Mouse (Mus musculus) forebrain, postnatal 0 days (tissue): ENCODE results near the gene Phf14. TPM values are rescaled to one million over a fixed set of nuclear protein-coding genes. Genes with fewer than 3 reads are reported as not detected.

Experiments
- ATAC-seq: fragments of 200-750 bp; cut with Nextera tagmentation; 2 replicates; pipeline ENCODE4 v1.8.0; 2017; ENCODE audit warnings: mild to moderate bottlenecking, moderate library complexity
- DNase-seq: peaks from one replicate; pipeline ENCODE4 v3.0.0-alpha.2; 2015
- H3K27ac ChIP-seq: fragments of 300-500 bp; sonication (generic); 2 replicates; pipeline ENCODE4 v1.5.1; 2014; ENCODE audit warnings: low read depth, mild to moderate bottlenecking, antibody characterized with exemption, low read length, moderate library complexity, mixed read lengths
- H3K27me3 ChIP-seq: fragments of 300-500 bp; sonication (generic); 2 replicates; pipeline ENCODE4 v1.6.1; 2014; ENCODE audit warnings: mild to moderate bottlenecking, low read length, mixed read lengths; ENCODE audit not compliant: insufficient read depth
- H3K36me3 ChIP-seq: fragments of 300-500 bp; sonication (generic); 2 replicates; pipeline ENCODE4 v1.6.1; 2014; ENCODE audit warnings: mild to moderate bottlenecking, moderate library complexity; ENCODE audit not compliant: insufficient read depth
- H3K4me1 ChIP-seq: fragments of 300-500 bp; sonication (generic); 2 replicates; pipeline ENCODE4 v1.6.1; 2014; ENCODE audit warnings: antibody characterized with exemption; ENCODE audit not compliant: insufficient read depth
- H3K4me2 ChIP-seq: fragments of 300-500 bp; sonication (generic); 2 replicates; pipeline ENCODE4 v1.6.1; 2014; ENCODE audit warnings: low read depth, mild to moderate bottlenecking, moderate library complexity
- H3K4me3 ChIP-seq: fragments of 300-500 bp; sonication (generic); 2 replicates; pipeline ENCODE4 v1.5.1; 2014; ENCODE audit warnings: low read depth, low read length, mixed read lengths
- H3K9ac ChIP-seq: fragments of 300-500 bp; sonication (generic); 2 replicates; pipeline ENCODE4 v1.6.1; 2014; ENCODE audit warnings: mild to moderate bottlenecking
- H3K9me3 ChIP-seq: fragments of 300-500 bp; sonication (generic); 2 replicates; pipeline ENCODE4 v1.6.1; 2016; ENCODE audit warnings: low read length
- CTCF ChIP-seq: sonication (generic); IDR thresholded peaks from 2 replicates; pipeline ENCODE4 v1.5.1; 2016; ENCODE audit warnings: antibody characterized with exemption, control low read depth, low read depth
- WGBS: fragments of 180-500 bp; shearing (Covaris S2); extraction: QIAGEN DNeasy Blood & Tissue Kit; methylation state at CpG from one replicate; pipeline ENCODE4 v1.1.7; 2014; 5-methylcytosine and 5-hydroxymethylcytosine counted together
- polyA plus RNA-seq: library from polyadenylated mRNA; unstranded; fragments of >200 nt; fragmentation: Nextera tagmentation; extraction: Ambion mirVana; gene quantifications from 2 replicates; pipeline ENCODE4 v1.2.1, GENCODE M21; 2015
- total RNA-seq: library from RNA; depleted of rRNA; stranded (reverse); fragments of >200 nt; gene quantifications from 2 replicates; pipeline ENCODE4 v1.2.3, GENCODE M21; 2014

Phf14 gene
- total and polyA plus RNA-seq, 2 experiments from 2014 or later = 71.6 to 168 TPM

DNA sequence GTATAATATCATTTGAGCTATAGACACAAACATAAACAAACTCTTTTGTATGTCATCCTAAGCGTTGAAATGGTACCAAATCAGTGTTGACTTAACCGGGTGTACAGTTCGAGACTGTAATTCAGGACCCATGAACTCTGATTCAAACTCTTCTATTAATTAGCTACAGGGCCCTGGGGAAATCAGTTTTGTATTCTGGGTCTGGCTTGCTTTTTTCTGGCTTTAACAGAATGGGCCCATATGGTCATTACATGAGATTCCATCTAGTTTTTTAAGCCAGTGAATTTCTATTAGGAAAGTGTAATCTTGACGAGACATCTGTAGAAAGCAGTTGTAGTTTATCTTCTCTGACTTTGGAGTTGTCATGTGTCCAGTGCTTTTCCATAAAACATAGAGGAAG is 160.3 kb downstream of the Phf14 start:
- no peak for TF ChIP-seq CTCF
- Histone ChIP-seq H3K4me2 (no peak overlapping the region), H3K4me1 (no peaks in the 10 kb centered on the region), H3K9me3 (no peaks in the 10 kb centered on the region), H3K36me3 (peaks cover 3% of the 10 kb centered on the region; the same call in 1 of the 2 replicates), H3K27me3 (no peaks in the 10 kb centered on the region), H3K9ac (no peak overlapping the region), H3K27ac (no peak overlapping the region), H3K4me3 (no peak overlapping the region)
- DNase-seq (no peak), ATAC-seq (no peak)
- 45% methylated on average over 4 of the region's 4 CpGs for WGBS

DNA sequence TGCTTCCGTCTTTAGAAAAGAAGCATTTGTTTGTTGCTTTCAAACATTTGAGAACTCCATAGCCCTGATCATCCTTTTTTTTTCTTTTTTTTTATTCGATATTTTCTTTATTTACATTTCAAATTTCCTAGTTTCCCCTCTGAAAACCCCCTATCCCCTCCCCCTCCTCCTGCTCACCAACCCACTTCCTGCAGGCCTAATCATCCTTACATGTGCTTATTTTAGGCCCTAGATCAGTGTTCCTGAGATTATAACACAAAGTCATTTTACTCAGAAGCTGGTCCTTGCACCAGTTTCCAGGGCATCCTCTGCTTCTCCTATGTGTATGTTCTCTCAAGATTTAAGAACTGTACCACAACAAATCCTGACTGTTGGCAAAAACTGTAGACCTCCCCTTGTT is 161.7 kb downstream of the Phf14 start:
- peaks cover 3% of the 10 kb centered on the region; the same call in 1 of the 2 replicates for H3K36me3 ChIP-seq
- H3K27ac ChIP-seq = no peak overlapping the region
- no peak overlapping the region for H3K4me2 ChIP-seq
- no peak for TF ChIP-seq CTCF
- no peaks in the 10 kb centered on the region for H3K27me3 ChIP-seq
- 90% methylated on average over 2 of the region's 2 CpGs for WGBS
- H3K4me1 ChIP-seq = no peaks in the 10 kb centered on the region
- no peaks in the 10 kb centered on the region for H3K9me3 ChIP-seq
- H3K9ac ChIP-seq = no peak overlapping the region
- ATAC-seq = no peak
- H3K4me3 ChIP-seq = no peak overlapping the region
- DNase-seq = no peak

DNA sequence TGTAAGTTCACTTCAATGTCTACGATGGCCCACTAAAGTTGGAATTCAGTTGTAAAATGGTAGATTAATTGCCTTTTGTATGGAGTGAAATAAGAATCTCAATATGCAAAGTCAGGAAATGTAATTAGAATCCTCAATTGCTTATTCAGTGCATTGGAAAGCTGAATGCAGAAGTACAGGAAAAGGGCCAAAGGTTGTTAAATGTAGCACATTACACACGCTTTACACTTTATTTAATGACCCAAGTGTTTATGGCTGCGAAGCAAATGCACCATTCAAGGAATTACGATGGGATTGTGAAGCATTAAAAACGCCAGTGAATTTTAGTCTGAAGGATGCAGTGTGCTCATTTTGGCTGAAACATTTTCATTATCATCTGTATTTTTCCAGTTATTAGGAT is 167.0 kb downstream of the Phf14 start:
- no peak for TF ChIP-seq CTCF
- H3K9ac ChIP-seq = no peak overlapping the region
- ATAC-seq (no peak), DNase-seq (no peak)
- H3K27ac ChIP-seq = no peak overlapping the region
- H3K9me3 ChIP-seq = no peaks in the 10 kb centered on the region
- no peaks in the 10 kb centered on the region for H3K4me1 ChIP-seq
- 29% methylated on average over 5 of the region's 5 CpGs for WGBS
- H3K27me3 ChIP-seq = no peaks in the 10 kb centered on the region
- no peak overlapping the region for H3K4me3 ChIP-seq
- no peak overlapping the region for H3K4me2 ChIP-seq
- peaks cover 3% of the 10 kb centered on the region; the same call in 1 of the 2 replicates for H3K36me3 ChIP-seq

DNA sequence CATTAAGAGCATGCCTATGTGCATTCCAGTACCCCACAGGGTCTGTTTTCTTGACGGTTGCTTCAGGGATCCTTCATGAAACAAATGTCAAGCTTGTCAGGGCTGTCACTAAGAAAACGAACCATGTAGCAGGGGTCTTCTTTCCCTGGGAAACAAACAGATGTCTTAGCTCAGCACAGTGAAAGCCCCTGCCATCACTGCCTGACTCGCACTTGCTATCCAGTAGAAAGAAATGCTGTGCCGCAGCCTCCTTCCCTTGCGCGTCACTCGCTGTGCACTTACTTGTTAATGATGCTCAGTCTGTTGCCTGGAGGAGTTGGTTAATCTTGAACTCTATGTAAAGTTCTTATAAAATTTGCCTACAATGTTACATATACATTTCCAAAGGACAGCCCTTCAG is 169.7 kb downstream of the Phf14 start:
- H3K36me3 ChIP-seq = peaks cover 7% of the 10 kb centered on the region; the same call in 1 of the 2 replicates
- no peak overlapping the region for H3K4me2 ChIP-seq
- H3K27ac ChIP-seq = no peak overlapping the region
- H3K9ac ChIP-seq = no peak overlapping the region
- H3K27me3 ChIP-seq = no peaks in the 10 kb centered on the region
- no peak for TF ChIP-seq CTCF
- no peaks in the 10 kb centered on the region for H3K4me1 ChIP-seq
- WGBS = 52% methylated on average over 7 of the region's 7 CpGs
- peak; percentile 63 for ATAC-seq
- no peak overlapping the region for H3K4me3 ChIP-seq
- no peak for DNase-seq
- H3K9me3 ChIP-seq = no peaks in the 10 kb centered on the region

DNA sequence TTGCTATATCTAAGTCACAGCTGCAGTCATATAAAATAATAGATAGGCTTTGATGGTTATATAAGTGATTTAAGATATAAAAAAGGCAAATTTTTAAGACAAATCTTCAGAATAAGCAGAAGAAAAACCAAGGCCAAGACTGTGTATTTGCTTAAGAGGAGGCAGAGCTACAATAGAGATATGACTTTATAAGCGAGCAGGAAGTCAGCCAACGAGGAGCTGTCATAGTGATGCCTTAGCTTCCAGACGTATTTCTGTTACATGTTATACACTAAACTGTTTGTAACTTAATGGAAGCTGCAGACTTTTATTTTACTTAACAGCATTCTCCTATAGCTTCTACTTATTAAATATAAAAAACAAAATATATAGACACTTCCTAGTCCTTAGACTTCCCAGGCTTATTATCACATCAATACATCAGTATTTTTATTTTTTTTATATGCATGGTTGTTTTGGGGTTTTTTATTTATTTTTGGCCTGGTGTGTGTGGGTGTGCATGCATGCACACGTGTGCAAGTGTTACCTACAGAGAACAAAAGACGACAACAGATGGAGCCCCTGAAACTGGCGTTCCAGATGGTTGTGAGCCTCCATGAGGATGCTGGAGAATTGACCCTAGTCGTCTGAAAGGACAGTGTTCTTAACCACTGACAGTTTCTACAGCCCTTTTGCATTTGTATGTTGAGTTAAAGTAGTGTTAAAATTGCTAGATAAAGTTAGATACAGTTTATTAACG is 170.4 kb downstream of the Phf14 start:
- Histone ChIP-seq H3K4me3 (no peak overlapping the region), H3K4me2 (no peak overlapping the region), H3K9ac (no peak overlapping the region), H3K27ac (no peak overlapping the region), H3K27me3 (no peaks in the 10 kb centered on the region), H3K4me1 (no peaks in the 10 kb centered on the region), H3K36me3 (peaks cover 7% of the 10 kb centered on the region; the same call in 1 of the 2 replicates), H3K9me3 (no peaks in the 10 kb centered on the region)
- ATAC-seq (no peak), DNase-seq (no peak)
- TF ChIP-seq CTCF = no peak
- WGBS = 56% methylated on average over 8 of the region's 8 CpGs

DNA sequence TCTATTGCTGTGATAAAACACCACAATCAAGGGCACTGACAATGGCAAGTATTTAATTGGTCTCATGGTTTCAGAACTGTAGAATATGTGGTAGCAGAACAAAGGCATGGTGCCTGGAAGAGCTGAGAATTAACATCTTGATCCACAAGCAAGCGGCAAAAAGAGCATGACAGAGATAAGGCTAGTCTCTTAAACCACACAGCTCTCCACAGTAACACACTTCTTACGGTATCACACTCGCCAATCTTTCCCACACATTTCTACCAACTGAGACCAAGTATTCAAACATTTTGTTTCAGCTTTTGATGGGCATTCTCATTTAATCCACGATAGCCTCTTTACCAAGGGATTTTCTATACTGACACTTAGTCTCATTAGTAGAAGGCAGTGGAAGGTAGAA is 171.7 kb downstream of the Phf14 start:
- no peak for DNase-seq
- Histone ChIP-seq H3K4me3 (no peak overlapping the region), H3K4me2 (no peak overlapping the region), H3K4me1 (no peaks in the 10 kb centered on the region), H3K9me3 (no peaks in the 10 kb centered on the region), H3K27me3 (no peaks in the 10 kb centered on the region), H3K27ac (no peak overlapping the region), H3K36me3 (peaks cover 14% of the 10 kb centered on the region), H3K9ac (no peak overlapping the region)
- no peak for TF ChIP-seq CTCF
- WGBS = 86% methylated on average over 4 of the region's 4 CpGs
- ATAC-seq = no peak

DNA sequence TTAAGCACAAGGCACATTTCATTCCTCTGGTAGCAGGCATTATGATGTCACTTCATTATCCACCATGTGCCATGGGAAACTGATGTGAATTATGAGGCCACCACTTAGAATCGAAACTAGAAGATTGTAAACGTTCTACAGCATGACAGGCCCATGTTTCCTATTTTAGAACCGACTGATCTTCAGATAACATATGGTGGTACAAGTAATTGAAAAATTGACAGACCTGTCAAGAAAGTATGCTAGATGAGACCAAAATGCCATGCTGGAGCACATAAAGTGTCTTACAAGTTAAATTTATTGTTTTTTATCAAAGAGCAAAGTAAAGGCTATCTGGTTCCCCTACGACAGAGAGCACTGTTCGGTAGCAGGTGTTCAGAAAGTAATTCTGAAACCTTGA is 172.8 kb downstream of the Phf14 start:
- Histone ChIP-seq H3K27me3 (no peaks in the 10 kb centered on the region), H3K27ac (no peak overlapping the region), H3K4me1 (no peaks in the 10 kb centered on the region), H3K36me3 (peaks cover 14% of the 10 kb centered on the region), H3K9ac (no peak overlapping the region), H3K9me3 (no peaks in the 10 kb centered on the region), H3K4me3 (no peak overlapping the region), H3K4me2 (no peak overlapping the region)
- DNase-seq (no peak), ATAC-seq (no peak)
- 80% methylated on average over 5 of the region's 5 CpGs for WGBS
- TF ChIP-seq CTCF = no peak
